Mouse (Mus musculus) yolk sac, embryonic 10.5 days (tissue): ENCODE results near the gene Parp16.
"Not testable (repeated sequence)": the region's sequence is repeated elsewhere in the genome, so short reads cannot be mapped to it uniquely, and the experiment has no call there.

Experiments used
- DNase-seq: peaks from one replicate; pipeline ENCODE4 v3.0.0-alpha.2; 2017; ENCODE audit warnings: low spot score

Gene Parp16

GRCm38 (mm10) chr9:65178336-65179213, 16.6 kb upstream of the Parp16 start:
- peak; percentile 72 for DNase-seq

- DNase-seq: no peak
Measured at GRCm38 (mm10) chr9:65179817-65180624, 15.1 kb upstream of the Parp16 start.

- DNase-seq: peak; percentile 77
Measured at GRCm38 (mm10) chr9:65188599-65188998, 6.6 kb upstream of the Parp16 start.

DNA sequence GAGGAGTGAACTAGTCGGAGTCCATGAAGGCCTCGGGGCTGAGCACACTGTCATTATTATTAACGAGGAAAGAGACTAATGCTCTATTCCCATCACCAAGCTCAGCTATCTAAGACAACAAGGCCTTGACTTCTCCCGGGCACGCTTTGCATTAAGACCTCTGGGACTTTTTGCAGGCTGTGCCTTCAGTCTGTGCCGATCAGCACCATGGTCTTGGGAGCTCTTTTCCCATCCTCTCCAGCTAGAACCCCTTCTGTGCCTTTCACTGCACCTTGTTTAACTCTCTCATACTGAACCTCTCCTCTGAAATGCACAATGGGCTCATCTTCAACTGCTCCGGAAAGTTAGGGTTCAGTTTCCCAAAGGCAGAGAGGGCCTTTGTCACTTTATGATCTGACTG, 4.8 kb upstream of the Parp16 start:
- DNase-seq: no peak

GRCm38 (mm10) chr9:65191389-65191754, 3.8 kb upstream of the Parp16 start:
- peak; percentile 81 for DNase-seq

GRCm38 (mm10) chr9:65191755-65192469, 3.2 kb upstream of the Parp16 start:
- peak; percentile 79 for DNase-seq

- DNase-seq: no peak
Measured at GRCm38 (mm10) chr9:65193214-65193613, 1.9 kb upstream of the Parp16 start.

DNA sequence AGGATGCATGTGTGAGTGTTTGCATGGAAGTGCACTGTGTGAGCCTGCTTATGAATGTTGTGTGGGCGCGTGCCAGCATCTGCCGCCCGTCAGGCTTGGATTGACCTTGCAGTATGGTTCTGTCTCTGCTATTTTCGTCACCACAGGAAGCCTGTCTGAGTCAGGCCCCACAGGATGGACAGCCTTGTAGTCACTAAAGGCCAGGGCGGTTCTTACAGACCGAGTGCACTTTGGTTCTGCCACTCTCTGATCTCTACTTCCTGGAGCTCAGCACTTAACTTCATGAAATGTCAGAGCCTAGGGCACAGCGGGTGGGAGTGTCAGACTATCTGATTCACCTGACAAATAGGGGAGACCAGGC, 448 bp downstream of the Parp16 start:
- no peak for DNase-seq

DNA sequence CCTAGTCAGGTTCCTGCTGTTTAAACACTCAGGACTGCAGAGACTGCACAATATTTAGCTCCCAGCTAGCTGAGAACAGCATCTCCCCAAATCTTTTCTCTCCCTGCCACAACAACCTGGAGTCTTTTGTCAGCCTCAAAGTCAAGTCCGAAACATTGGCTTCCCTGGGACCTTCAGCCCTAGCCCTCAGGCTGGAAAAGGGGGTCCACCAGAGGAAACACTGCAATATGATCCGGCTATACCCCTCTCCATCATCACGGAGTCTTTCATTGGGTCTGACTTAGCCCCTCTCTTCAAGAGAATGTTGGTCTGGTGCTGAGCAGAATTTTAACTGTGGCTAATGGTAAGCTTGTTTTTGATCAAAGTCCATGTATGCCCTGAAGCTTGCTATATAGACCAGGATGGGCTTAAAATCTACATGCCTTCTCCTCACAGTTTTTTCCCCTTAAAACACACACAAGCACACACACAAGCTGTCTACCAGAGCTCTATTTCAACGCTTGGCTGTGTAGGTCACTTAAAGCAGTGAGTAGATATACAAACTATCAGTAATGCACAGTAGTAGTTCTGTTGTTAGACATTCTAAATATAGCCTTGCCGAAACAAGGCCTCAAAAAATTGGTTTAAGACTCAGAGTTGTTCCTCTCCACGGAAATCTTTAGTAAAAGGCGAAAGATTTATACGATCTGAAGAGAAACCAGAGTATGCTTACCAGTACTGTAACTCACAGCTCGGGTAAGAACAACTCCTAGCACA, 1.0 kb downstream of the Parp16 start:
- DNase-seq: peak; percentile 91

DNA sequence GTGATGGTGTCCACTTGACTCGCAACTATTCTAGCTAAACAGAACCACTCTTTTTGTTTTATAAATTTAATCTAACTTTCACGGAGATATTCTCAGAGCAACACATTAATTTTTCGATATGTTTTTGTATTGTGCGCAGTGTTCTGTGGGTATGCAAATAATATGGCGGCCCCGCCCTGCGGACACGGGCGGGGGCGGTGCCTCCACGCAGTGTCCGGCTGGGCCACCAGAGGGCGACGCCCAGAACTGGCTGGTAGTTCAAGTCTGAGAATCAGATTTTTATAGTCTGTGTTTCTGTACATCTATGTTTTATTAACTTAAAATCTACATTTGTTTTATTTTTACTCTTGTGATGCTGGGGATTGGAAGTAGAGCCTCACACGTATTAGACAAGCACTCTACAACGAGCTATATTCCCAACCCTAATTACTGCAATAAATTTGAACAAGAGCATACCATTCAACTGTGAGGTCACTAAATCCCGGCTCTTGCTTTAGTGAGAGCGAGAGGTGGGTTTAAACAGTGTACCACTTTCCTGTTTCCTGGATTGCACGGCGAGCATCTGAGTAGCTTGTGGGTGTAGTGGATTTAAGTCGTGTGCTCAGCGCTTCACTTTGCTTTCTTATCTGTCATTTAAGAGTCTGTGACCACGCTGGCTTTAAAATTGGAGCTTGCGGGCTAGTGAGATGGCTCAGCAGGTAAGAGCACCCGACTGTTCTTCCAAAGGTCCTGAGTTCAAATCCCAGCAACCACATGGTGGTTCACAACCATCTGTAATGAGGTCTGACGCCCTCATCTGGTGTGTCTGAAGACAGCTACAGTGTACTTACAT, 1.8 kb downstream of the Parp16 start:
- peak; percentile 91 for DNase-seq

- no peak for DNase-seq
Measured at GRCm38 (mm10) chr9:65197826-65198225, 2.7 kb downstream of the Parp16 start.

DNA sequence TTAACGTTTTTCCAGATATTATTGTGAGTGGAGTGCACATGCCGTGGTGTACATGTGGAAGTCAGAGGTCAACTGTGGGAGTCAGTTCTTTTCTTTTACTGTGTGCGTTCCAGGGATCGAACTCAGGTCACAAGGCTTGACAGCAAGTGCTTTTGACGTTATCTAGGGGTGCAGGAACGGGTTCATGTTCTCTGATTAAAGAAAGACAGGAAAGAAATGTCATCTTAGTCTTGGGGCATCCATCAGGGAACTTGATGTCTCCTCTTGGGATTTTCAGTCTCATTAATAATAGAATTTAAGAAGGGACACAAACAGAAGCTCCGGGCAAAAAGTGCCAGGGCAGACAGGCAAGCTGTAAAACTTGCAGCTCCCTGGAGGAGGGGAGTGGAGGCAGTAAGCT, 4.6 kb downstream of the Parp16 start:
- DNase-seq: no peak

- DNase-seq: no peak
Measured at GRCm38 (mm10) chr9:65200606-65201005, 5.5 kb downstream of the Parp16 start.

DNA sequence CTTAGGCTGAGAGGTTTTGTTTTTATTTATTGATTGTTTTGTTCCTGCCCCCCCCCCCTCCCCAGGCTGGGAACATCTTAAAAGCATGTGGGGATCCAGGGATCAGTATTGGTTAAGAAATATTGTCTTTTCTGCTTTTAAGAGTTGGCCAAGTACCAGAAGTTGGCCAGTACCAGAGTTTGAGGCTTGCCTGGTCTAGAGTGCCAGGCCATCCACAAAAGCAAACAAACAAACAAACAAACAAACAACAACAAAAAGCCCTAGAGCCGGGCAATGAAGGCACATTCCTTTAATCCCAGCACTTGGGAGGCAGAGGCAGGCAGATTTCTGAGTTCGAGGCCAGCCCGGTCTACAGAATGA, 5.8 kb downstream of the Parp16 start:
- no peak for DNase-seq

DNA sequence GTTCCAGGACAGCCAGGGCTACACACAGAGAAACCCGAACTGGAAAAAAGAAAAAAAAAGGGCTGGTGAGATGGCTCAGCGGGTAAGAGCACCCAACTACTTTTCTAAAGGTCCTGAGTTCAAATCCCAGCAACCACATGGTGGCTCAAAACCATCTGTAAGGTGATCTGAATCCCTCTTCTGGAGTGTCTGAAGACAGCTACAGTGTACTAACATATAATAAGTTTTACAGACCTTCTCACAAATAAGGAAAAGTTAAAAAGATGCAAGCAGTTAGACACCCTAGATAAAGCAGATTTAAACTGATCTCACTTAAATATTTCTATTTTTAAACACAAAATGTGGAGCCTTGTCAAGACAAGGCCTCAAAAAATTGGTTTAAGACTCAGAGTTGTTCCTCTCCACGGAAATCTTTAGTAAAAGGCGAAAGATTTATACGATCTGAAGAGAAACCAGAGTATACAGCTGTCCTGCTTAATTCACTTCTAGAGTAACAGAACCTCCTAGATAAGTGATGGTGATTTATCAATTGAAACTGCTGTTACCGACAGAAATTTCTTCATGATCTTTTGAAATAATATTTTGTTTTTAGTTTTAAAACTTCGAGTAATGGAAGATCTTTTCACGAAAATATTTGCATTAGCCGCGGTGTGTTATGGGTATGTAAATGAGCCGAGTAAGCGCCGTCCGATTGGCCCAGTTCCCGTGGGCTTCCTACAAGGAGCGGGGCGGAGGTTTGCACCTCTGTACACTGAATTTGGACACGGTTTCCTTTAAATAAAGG, 6.4 kb downstream of the Parp16 start:
- DNase-seq: peak; percentile 87

DNA sequence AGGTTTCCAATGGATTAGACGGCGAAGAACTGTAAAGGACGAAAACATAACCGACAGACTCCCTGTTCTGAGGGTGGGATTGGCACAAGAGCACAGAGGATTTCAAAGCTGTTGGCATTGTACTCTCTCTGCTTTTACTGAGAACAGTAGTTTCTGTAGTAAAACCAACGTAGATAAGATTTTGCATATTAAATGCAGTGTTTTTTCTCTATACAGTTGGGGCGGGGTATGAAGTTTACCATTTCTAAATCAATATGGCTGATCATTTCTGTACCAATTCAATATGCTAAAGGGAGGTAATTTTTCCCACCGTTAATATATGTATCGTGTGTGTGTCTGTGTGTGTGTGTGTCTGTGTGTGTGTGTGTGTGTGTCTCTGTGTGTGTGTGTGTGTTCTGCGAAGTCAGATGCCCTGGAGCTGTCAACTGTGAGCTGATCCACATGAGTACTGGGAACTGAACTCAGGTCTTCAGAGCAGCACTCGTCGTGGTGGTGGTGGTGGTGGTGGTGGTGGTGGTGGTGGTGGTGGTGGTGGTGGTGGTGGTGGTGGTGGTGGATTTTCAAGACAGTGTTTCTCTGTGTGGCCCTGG, 7.1 kb downstream of the Parp16 start:
- DNase-seq: no peak

DNA sequence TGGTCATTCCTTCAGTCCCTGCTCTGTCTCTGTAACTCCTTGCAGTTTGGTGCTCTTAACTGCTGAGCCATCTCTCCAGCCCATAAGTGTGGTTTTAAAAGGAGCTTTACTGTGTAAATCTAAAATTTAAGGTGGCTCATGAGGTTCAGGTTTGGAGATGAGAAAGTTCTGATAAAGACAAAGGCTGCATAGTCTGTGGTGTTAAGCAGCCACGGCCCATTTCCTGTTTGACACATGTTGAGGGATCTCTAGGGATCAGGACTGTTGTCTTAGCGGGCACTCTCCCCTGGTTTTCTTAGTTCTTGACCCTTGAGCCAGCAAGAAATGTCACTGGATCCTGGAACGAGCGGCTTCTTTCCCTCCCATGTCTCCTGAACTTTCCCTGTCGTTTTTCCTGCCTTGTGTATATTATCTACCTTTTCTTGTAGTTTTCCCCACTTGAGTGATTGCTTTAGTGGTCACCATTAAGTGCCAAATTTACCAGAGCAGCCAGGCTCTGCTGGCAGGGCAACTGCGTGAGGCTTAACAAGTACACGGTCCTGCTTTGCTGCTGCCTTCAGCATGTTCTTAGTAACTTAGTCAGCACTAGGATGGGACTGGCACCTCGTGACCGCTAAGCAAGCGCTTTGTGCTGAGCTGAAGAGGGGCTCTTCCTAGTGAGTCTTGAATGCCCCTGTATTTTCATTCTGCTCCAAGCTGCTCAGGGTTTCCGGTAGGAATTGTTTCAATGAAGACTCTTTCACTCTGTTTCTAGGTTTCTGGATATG, 10.1 kb downstream of the Parp16 start:
- DNase-seq: peak; percentile 65

- not testable (repeated sequence) for DNase-seq
Measured at GRCm38 (mm10) chr9:65207041-65207815, 12.1 kb downstream of the Parp16 start.
